Comparison of ENCODE assay signal across 8 mouse cellular contexts in genomic region chrX:60892098-60892800, GRCm38 (mm10). TPM values are rescaled to one million over a fixed set of nuclear protein-coding genes. Genes with fewer than 3 reads are reported as not detected.
A peak's percentile ranks its signal among the peaks of the same experiment; 100 is the strongest.
DNase-seq lines count a peak whose midpoint lies in the region; ATAC-seq and TF ChIP-seq lines count a peak whose summit lies in the region.

No protein-coding gene starts in this region.

- H3K9me3 ChIP-seq in kidney, postnatal 0 days (replicated peaks; ENCODE audit: low read length) = no peaks in the 10 kb centered on the region
- H3K9me3 ChIP-seq in hindbrain, postnatal 0 days (ENCODE audit: low read length) = no peaks in the 10 kb centered on the region
- H3K9me3 ChIP-seq in midbrain, embryonic 12.5 days = no peaks in the 10 kb centered on the region

- peak; percentile 62; the same call in 1 of the 2 replicates for ATAC-seq in kidney, postnatal 0 days (replicated peaks; ENCODE audit: low FRiP score, low read depth)
- peak; percentile 82 for ATAC-seq in hindbrain, postnatal 0 days
- ATAC-seq in midbrain, embryonic 12.5 days (ENCODE audit: low FRiP score, low read depth) = peak; percentile 13; the same call in 1 of the 2 replicates

- no peak for DNase-seq in kidney, postnatal 0 days (ENCODE audit: low spot score)
- DNase-seq in kidney, adult 18-20 months = no peak
- DNase-seq in brain, adult 2 months (ENCODE audit: low read depth, low spot score) = peak; percentile 22
- DNase-seq in embryo, embryonic 11 days = peak; percentile 56
- DNase-seq in hindbrain, postnatal 0 days (ENCODE audit: low spot score) = peak; percentile 65
- DNase-seq in spleen, postnatal 36 days (ENCODE audit: low spot score in 2 of 2) = no peak
- no peak for DNase-seq in lung, postnatal 14 days

- H3K4me3 ChIP-seq in kidney, postnatal 0 days (replicated peaks; ENCODE audit: low read depth, low read length) = peak overlapping the region; percentile 34
- H3K4me3 ChIP-seq in hindbrain, postnatal 0 days (ENCODE audit: low read length) = peak overlapping the region; percentile 49
- peak overlapping the region; percentile 65 for H3K4me3 ChIP-seq in midbrain, embryonic 12.5 days

- H3K27ac ChIP-seq in kidney, postnatal 0 days = no peak overlapping the region
- no peak overlapping the region for H3K27ac ChIP-seq in hindbrain, postnatal 0 days
- peak overlapping the region; percentile 80 for H3K27ac ChIP-seq in midbrain, embryonic 12.5 days (replicated peaks)

- H3K4me2 ChIP-seq in kidney, postnatal 0 days (ENCODE audit: low read length) = peak overlapping the region; percentile 63
- H3K4me2 ChIP-seq in hindbrain, postnatal 0 days (ENCODE audit: low read depth, low read length) = peak overlapping the region; percentile 59
- H3K4me2 ChIP-seq in midbrain, embryonic 12.5 days (replicated peaks) = peak overlapping the region; percentile 60

- WGBS in kidney, postnatal 0 days = 30% methylated on average over 49 of the region's 102 CpGs
- WGBS in hindbrain, postnatal 0 days = 34% methylated on average over 69 of the region's 102 CpGs
- WGBS in midbrain, embryonic 12.5 days = 21% methylated on average over 40 of the region's 102 CpGs

- peaks cover 25% of the 10 kb centered on the region for H3K27me3 ChIP-seq in kidney, postnatal 0 days (ENCODE audit: insufficient read depth, low read length)
- H3K27me3 ChIP-seq in hindbrain, postnatal 0 days (ENCODE audit: insufficient read depth, low read length) = no peaks in the 10 kb centered on the region; the same call in 1 of the 2 replicates
- H3K27me3 ChIP-seq in midbrain, embryonic 12.5 days = peaks cover 8% of the 10 kb centered on the region

- H3K4me1 ChIP-seq in kidney, postnatal 0 days (replicated peaks; ENCODE audit: insufficient read depth, low read length) = no peaks in the 10 kb centered on the region
- H3K4me1 ChIP-seq in hindbrain, postnatal 0 days (ENCODE audit: insufficient read depth, low read length) = no peaks in the 10 kb centered on the region
- H3K4me1 ChIP-seq in midbrain, embryonic 12.5 days = peaks cover 12% of the 10 kb centered on the region; the same call in 1 of the 2 replicates

- no peak for TF ChIP-seq CTCF in kidney, postnatal 0 days (IDR thresholded peaks at IDR 0.05; ENCODE audit: low read depth)
- TF ChIP-seq CTCF in hindbrain, postnatal 0 days (IDR thresholded peaks at IDR 0.05; ENCODE audit: low read depth) = no peak

- no peak overlapping the region for H3K9ac ChIP-seq in kidney, postnatal 0 days (ENCODE audit: low read depth, low read length)
- peak overlapping the region; percentile 40 for H3K9ac ChIP-seq in hindbrain, postnatal 0 days (replicated peaks; ENCODE audit: low read length)
- H3K9ac ChIP-seq in midbrain, embryonic 12.5 days (replicated peaks) = peak overlapping the region; percentile 73

- no peaks in the 10 kb centered on the region for H3K36me3 ChIP-seq in kidney, postnatal 0 days (ENCODE audit: insufficient read depth, low read length)
- no peaks in the 10 kb centered on the region for H3K36me3 ChIP-seq in hindbrain, postnatal 0 days (ENCODE audit: insufficient read depth, low read length)
- no peaks in the 10 kb centered on the region for H3K36me3 ChIP-seq in midbrain, embryonic 12.5 days

RNA-seq across cellular contexts. Expression of gene Sox3, which starts 1.0 kb away (rescaled TPM):
- polyA plus RNA-seq in kidney, postnatal 0 days (2015; fragmentation: Nextera tagmentation; extraction: Ambion mirVana) = not detected in 2 replicates
- total RNA-seq in hindbrain, postnatal 0 days (2014; rRNA removed) = 6.1 and 8.5 TPM in 2 replicates
- 1.3 and 2.4 TPM in 2 replicates for polyA plus RNA-seq in hindbrain, postnatal 0 days (2015; fragmentation: Nextera tagmentation; extraction: Ambion mirVana)
- polyA plus RNA-seq in midbrain, embryonic 12.5 days (2016; fragmentation: Nextera tagmentation; extraction: Ambion mirVana) = 6.1 and 6.5 TPM in 2 replicates

Comparison
In these comparisons a context has a peak if more than half of its experiments do, and no peak if none do; other contexts are left out.
1. ATAC-seq: peak in every context shown above with its lines; median percentile 82 in hindbrain, postnatal 0 days; 62 in kidney, postnatal 0 days; 13 in midbrain, embryonic 12.5 days.
2. DNase-seq: peak in brain, adult 2 months (single experiment), embryo, embryonic 11 days (single experiment) and hindbrain, postnatal 0 days (single experiment); none in kidney, postnatal 0 days (single experiment), kidney, adult 18-20 months (single experiment), spleen, postnatal 36 days (0 of 2) and lung, postnatal 14 days (single experiment).
3. Peak in every context shown above with its lines, with median percentiles within 50 percentile points of each other: H3K4me2 ChIP-seq and H3K4me3 ChIP-seq.